Mouse (Mus musculus) testis, postnatal 14 days (tissue): ENCODE data around the gene Naa50.

Experiments
- DNase-seq: peaks from one replicate; pipeline ENCODE4 v3.0.0; 2021; ENCODE audit warnings: low spot score

Gene Naa50

DNA sequence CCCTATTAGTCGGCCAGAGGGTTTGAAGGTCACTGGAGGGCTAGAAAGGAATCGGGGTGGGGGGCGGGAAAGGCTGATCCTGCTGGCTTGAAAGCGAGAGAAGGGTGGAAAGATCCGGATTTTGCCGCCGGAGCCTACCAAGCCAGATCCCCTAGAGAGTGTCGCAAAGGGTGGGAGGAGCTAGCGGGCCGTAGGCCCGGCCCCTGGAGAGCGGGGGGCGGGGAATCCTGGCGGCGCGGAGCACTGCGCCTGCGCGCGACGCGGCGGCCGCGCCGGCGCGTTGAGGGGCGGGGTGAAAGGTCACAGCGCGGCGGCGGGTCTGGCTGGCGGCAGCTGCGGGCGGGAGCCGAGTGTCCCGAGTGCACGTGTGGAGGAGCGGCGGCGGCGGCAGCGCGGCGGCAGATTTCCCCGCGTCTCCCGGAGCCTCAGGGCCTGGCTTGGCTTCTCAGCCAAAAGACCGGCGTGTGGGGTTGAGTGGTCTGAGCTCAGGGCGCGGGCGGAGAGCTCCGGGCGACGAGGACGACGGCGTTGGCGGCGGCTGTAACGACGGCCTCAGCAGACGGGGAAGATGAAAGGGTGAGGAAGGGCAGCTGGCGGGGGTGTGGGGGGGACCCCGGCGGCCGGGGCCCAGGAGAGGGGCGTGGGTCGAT, at the start of gene Naa50, which contains the start of gene Atp6v1a:
Gene Naa50 (plus strand): TSS at position 295 of the 650 bp plus-strand sequence.
Gene Atp6v1a (minus strand): TSS at position 170 of the 650 bp plus-strand sequence.
- peak; percentile 91 for DNase-seq

DNA sequence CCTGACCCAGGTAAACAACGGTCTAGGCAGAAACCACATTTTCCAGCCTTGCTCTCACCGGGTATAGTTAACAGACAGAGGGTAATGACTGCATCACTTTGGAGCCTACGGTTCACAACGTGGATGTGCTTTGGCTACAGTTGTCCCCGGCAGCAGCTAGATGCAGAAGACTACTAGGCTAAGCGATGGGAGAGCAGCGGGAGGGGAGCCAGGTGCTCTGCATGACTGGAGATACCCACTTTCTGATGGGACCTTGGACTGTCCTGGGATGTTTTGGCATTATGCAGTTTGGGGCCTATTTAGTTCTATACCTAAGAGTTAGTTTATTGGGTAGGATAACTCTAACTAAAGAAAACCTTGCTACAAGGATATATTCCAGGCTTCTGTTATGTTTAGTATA, 40.3 kb upstream of the Naa50 start:
- DNase-seq: no peak

DNA sequence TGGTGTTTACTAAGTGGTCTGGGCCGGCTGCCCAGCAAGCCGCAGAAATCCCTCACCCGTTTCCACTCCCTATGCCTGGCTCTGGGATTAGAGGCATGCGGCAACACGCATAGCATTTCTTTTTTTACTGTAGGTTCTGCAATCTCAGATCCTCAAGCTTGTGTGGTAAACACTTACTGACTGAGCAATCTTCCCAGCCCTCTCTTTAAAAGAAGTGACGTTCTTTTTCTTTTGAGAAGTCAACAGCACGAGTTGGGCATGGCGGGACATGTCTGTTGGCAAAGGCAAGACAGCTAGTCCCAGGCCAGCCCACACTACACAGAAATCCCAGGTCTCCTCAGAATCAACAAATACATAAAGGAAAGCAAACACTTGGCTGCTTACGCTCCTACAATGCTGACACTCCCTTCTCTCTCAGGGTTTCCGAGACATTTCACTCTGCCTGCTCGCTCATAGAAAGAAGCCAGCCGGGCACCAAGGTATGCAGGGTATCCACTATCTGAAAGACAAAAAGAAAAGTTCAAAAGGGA, 38.4 kb upstream of the Naa50 start:
- DNase-seq: no peak

DNA sequence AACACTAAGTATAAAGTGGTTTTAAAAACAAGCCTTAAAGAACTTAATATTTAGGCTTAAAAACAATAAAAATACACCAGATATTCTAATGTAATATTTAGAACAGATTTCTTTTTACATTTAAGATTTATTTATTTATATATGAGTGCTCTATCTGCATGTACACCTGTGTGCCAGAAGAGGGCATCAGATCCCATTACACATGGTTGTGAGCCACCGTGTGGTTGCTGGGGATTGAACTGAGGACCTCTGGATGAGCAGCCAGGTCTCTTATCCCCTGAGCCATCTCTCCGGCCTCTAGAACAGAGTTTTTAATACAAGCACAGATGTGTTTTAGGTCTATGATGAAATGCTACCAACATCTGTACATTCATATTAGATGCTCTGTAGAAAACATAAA, 36.7 kb upstream of the Naa50 start:
- DNase-seq: no peak

DNA sequence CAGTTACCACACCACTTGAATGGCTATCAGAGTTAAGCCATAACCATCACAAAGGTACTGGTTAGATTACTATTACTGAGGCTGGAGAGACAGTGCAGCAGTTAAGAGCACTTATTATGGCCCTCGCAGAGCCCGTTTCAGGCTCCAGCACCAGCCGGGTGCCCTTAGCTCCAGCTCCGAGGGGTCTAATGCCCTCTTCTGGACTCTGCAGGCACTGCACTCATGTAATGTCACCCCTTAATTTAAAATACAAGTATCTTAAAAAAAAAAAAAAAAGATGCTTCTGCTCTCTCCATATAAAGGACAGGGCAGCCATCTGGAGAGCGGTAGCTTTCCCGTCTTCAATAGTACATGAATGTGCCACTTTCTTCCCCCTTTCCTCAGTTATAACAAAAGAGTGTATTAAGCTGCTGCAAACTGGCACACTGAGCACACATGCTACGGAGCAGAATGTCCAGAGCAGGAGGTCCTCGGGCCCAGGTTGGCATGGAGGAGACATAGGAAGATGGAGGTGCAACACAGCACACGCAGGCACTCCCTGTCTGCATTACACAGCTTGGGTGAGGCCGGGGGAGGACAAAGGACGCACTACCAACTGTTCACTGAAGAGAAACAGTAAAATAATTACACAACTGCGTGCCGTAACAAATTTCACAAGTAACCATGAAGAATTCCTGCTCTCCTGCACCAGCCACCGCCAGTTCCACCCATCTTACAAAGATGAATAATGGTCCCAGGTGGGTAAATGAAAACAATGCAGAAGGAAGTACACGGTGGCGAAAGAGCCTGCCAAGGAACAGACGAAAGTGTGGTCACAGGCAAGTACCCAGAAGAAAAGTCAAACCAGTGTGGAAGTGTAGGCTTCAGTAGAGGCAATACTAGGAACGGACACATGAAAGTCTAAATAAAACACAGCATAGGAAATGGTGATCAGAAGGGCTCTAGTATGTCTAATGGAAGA, 35.5 kb upstream of the Naa50 start:
- DNase-seq: no peak

DNA sequence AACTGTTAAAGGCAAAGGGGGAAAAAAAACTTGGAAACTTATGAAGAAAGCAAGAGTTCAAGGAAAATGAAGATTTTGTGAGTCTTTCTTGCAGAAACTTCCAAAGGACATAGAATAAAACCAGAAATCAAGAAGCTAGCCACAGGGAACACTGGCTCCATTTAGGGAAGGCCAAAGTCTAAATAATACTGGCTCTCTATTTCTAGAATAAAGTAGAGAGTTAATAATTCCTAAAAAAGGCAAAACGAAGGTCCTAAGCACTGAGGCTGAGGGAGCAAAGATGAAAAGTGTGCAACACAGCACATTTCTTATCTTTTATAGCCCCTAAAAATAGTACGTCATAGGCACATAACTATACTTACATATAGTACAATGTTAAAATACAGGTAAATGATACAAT, 34.4 kb upstream of the Naa50 start:
- no peak for DNase-seq

DNA sequence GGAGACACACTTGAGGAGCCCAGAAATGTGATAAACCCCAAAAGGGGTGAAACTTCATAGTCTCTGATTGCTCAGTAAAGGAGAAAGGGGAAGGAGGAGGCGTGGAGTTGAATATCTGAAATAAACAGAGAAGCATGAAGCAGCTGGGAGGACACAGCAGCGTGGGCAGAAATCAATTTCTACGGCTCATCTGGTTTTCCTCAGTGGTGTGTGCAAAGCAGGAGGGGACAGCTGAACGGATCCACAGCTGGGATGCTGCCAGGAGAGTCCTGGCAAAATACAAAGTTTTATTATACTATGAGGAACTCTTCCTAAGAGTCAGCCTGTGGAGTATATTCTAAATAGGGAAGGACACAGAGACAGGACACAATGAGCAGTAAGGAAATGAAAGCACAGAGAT, 30.6 kb upstream of the Naa50 start:
- DNase-seq: no peak

DNA sequence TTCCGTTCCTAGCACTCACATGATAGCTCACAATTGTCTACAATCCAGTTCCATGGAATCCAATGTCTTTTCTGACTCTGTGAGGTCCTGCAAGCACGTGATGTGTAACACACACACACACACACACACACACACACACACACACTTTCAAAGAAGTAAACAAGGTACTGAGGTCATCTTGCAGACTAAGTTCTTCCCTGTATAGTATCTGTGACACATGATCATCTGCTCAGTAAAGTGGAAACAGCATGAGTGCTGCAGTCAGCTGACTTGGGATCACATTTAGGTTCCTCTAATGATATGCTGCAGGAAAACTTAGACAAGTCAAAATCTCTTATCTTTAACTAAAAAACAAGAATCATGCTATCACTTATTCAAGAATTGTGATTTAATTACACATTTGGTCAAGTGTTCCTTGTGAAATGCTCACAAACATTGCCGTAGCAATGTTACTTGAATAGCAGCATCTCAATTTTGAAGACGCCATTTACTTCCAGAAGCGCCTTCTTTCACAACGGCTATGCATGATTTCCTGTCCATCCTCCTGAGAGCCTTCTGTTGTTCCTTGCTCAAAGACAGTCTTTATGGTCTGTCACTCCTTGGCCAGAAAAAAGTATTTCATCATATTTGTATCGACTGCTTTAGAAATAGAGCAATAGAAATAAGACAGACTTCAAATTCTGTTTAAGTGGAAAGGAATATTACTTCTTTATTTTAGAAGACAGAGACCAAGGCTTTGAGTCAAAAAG, 19.7 kb upstream of the Naa50 start:
- DNase-seq: no peak

DNA sequence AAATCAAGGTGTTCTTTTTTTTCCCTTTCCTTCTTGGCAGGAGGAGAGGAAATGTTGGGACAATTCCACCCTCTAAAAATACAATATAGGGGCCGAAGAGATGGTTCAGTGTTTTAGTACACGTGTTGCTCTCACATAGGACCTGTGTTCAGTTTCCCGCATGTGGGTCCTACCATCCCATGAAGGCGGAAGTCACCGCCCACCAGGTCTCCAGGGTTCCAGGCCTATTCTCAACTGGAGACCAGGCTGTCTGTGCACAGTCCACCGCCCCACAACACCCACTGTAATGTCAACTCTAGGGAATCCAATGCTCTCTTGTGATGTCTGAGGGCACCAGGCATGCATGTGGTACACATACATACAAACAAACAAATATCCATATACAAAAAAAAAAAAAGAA, 17.5 kb upstream of the Naa50 start:
- DNase-seq: no peak

DNA sequence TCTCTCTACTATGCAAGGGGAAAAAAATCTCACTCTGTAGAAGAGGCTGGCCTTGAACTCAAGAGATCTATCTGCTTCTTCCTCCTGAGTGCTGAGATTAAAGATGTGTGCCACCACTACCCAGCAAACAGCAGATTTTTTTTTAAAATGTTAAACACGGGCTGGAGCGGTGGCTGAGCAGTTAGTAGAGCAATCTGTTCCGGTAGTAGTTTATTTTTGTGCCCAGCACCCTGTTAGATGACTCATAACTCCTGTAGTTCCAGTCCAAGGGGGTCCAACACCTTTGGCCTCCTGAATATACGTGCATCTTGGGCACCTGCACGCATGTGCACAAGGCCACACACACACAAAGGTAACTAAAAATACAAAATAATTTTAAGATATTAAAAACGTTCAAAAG, 17.1 kb upstream of the Naa50 start:
- DNase-seq: no peak

DNA sequence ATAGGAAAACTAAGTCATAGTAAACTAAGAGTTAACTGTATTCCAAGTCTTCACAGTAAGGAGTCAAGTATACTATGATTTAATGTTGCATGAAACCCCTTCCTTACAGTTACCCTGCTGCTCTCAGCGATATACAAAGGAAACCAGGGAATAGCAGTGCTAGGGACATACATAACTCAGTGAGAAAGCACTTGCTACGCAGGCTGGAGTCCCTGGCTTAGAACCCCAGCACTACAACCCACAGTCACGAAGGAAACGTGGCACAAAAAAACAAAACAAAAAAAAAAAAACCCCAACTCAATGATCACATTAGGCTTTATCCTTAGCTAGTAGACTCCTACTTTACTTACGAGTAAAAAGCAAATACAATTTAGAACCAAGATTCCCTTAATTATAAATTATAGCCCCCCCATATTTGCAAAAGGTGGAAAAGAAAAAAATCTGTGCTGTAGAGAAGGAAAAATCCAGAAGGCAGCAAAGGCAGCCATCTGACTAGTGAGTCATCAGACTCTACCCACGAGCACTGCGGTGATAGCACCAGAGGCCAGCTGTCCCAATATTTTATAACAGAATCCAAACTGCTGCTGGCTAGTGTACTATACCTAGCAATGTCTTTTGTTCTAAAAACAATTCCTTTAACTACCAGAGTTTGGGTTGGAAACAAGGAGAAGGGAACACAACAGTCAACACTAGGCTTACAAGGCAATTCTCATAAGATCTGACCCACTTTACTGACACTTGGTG, 16.5 kb upstream of the Naa50 start:
- no peak for DNase-seq

DNA sequence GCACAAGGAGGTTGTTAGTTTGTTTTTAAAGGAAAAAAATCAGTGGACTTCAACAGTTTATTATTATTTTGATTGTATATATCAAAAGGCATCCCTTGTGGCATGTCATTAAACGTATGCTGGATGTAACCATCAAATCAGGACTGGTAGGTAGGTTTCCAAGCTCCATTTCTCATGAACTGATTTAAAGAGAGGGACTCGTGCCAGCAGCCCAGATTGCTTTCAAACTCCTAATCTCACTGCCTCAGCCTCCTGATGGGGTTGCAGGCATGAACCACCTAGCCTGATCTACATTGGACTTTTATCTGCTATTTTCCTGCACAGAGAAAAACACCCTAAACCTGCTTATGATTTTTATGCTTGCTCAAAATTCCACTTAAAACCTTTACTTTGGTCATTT, 15.8 kb upstream of the Naa50 start:
- no peak for DNase-seq

DNA sequence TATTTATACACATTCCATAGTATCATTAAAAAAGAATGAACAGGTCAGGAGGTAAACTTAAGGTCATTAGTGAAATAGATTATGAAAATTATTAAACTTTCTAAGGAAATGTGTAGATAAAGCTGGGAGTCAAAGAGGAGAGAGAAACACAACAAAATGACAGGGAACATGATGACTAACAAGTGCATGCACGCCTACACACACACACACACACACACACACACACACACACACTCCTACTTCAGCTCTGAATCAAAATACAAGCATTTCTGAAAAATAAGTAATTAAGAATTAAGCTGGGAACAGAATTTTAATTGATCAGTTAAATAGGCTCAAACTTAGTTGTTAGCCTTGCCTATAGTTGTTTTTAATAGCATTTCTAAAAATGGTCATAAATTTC, 14.9 kb upstream of the Naa50 start:
- DNase-seq: no peak

DNA sequence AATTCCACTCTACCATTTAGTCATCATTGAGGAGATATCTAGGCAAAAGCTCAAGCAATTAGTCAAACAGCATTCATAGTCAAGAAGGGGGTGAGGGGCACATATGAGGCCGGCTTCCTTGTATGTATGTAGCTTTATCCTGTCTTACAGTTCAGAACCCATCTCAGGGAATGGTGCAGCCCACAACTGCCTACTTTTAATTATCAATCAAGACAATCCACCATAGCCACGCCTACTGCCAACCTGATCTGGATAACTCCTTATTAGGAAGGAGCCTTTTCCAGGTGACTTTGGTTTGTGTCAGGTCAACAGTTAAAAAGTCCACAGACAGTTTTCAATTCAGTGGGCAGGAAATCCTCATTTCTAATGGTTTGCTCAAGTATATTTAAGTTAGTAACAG, 14.2 kb upstream of the Naa50 start:
- DNase-seq: no peak

DNA sequence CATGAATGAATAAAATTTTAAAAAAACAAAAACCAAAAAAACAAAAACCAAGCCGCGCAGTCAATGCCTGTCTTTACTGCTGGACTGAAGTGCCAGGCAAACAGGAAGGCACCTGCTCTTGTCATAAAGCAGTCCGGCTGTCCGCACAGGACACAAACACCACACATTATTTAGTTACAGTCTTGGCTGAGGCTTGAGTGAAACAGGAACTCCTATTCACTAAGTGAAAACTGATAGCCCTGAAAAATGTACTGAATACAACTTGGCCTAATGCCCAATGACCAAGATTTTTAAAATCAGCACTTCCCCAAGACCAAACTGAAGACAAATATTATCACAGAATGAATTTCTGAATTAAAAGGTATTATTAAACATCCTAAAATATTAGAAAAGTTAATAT, 13.2 kb upstream of the Naa50 start:
- DNase-seq: no peak

DNA sequence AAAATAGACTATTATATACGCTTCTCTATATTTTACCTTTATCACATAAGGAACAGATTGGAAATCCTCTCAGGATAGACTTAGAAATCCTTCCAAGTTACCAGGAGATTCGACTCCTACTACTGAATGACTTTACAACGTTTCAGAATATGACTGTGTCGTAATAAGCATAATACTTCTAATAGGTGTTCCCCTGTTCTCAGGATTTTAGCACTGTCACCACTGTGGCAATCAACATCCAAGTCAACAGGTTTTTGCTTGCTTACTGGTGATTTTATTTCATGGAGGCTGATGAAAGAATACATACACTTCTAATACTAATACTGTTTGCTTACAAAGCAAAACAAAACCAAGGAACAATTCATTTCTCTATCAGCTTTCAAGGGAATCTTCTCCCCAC, 7.3 kb upstream of the Naa50 start:
- no peak for DNase-seq

DNA sequence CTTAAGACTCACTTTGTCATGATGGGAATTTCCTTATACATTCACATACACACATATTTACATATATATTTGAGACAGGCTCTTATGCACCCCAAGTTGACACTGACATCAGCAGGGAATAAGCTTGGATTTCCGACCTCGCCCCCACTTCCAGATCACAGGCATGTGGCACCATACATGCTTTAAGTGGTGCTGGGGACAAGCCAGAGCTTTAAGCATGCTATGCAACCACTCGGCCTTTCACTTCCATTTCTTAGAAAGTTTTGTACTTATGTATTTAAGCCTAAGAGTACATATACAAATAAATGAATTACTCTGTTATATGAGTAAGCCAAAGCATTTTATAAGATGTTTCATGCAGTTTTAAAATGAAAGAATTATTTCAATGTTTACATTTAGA, 6.4 kb upstream of the Naa50 start:
- DNase-seq: no peak

DNA sequence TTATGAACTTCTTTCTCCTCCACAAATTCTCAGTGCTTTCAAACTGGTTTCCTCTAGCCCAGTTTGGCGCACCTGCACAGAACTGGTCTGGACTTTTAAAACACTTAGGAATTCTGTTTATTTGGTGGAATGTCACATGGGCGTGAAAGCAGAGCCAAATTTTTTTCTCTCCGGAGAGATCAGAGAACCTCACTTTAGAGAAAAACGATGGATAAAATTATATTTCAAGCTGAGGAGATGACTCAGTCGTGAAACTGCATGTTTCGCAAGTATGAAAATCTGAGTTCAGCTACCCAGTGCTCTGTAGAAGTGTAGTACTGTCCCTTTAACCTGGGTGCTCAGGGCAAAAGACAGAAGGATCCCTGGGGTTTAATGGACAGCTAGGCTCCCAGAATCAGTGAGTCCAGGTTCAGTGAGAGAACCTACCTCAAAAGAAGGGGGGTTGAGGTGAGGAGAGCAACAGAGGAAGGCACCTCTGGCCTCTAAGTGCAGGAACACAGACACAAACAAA, 3.1 kb upstream of the Naa50 start:
- DNase-seq: no peak

DNA sequence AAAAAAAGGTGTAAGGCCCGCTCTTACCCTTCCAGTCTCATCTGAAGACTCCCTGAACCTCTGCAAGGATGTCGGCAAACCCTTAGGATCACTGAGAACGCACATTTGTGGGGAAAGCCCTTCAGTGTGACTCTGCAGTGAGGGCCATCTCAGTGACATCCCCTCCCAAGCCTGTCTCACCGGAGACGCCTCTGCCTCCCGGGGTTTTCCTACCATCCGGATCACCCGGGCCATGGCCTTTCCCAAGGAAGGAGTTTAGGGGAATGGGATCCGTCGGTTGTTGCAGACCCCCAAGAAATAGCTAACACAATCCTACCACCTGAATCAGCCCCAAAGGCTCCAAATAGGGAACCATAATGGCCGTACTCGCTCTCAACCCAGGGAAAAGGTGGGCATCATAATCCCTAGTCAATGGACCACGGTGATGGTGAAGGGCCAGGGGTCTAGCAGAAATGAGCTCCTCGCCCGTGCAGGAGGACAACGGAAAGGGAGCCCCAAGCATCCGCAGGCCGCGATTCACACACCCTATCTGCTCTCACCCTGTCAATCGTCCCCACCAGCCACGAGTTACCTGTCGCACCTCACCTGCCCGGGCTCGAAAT, 1.2 kb upstream of the Naa50 start:
- DNase-seq: peak; percentile 33

DNA sequence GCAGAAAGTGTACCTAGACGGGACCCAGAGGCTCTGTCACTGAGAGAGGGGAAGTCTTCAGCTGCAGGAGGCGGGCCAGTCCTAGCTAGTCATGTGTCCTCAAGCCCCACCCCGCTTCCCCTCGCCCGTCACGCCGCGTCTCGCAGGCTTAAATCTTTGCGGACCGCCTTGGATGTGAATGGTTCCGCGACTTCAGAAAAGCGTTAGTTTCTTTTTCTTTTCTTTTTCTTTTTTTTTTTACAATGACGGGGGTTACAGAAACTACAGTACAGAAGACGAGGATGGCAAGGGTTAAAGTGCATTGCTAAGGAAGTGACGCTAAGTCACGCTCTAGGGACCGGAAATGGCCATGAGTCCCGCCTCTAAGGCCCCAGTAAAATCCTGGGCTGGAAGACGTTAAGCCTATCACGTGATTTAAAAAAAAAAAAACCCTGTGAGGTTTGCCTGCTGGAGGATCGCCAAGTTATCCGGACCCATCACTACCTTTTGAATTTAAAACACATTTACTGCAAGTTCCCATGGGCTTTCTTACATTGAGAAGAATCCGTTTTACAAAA, 573 bp upstream of the Naa50 start:
- peak; percentile 91 for DNase-seq
